Mouse (Mus musculus) liver, adult 2 months (tissue): ENCODE measurements around the gene Nkd1. TPM values are rescaled to one million over a fixed set of nuclear protein-coding genes. Genes with fewer than 3 reads are reported as not detected.

Experiments
- DNase-seq: peaks from one replicate; pipeline ENCODE4 v3.0.0-alpha.2; 2011; ENCODE audit warnings: low read depth, low spot score; ENCODE audit errors: extremely low read depth
- H3K27ac ChIP-seq: fragments of 200-500 bp; replicated peaks from 2 replicates; pipeline ENCODE4 v1.5.1; 2012; ENCODE audit warnings: low read depth, mild to moderate bottlenecking, control low read depth, inconsistent platforms, low read length; ENCODE audit not compliant: insufficient read depth
- H3K27me3 ChIP-seq: fragments of 200-500 bp; 2 replicates; pipeline ENCODE4 v1.6.1; 2012; ENCODE audit warnings: mild to moderate bottlenecking, moderate library complexity, low read length, inconsistent platforms; ENCODE audit not compliant: control insufficient read depth, insufficient read depth
- H3K36me3 ChIP-seq: fragments of 200-500 bp; 2 replicates; pipeline ENCODE4 v1.6.1; 2012; ENCODE audit warnings: low read length, inconsistent platforms; ENCODE audit not compliant: control insufficient read depth, insufficient read depth
- H3K4me1 ChIP-seq: fragments of 200-500 bp; 2 replicates; pipeline ENCODE4 v1.6.1; 2011; ENCODE audit warnings: low read length; ENCODE audit not compliant: control insufficient read depth, insufficient read depth
- H3K4me3 ChIP-seq: fragments of 200-500 bp; 2 replicates; pipeline ENCODE4 v1.5.1; 2011; ENCODE audit warnings: low read depth, mild to moderate bottlenecking, control low read depth, low read length, moderate library complexity; ENCODE audit not compliant: insufficient read depth
- H3K79me2 ChIP-seq: fragments of 200-500 bp; 2 replicates; pipeline ENCODE4 v1.6.1; 2012; ENCODE audit warnings: inconsistent platforms, mild to moderate bottlenecking, low read length, moderate library complexity; ENCODE audit not compliant: control insufficient read depth, insufficient read depth
- H3K9ac ChIP-seq: fragments of 200-500 bp; 2 replicates; pipeline ENCODE4 v1.6.1; 2012; ENCODE audit warnings: low read depth, mild to moderate bottlenecking, control low read depth, inconsistent platforms, low read length
- CTCF ChIP-seq: fragments of 200-500 bp; IDR thresholded peaks from 2 replicates; pipeline ENCODE4 v1.5.1; 2011; ENCODE audit warnings: low read depth, low read length, control low read depth
- POLR2A ChIP-seq: fragments of 200-500 bp; IDR thresholded peaks from 2 replicates; pipeline ENCODE4 v1.6.1; 2011; ENCODE audit warnings: low read length, control low read depth; ENCODE audit not compliant: insufficient read depth; ENCODE audit errors: extremely low read depth
- WGBS: fragments of 180-500 bp; shearing (Covaris S2); methylation state at CpG from one replicate; pipeline ENCODE4 v1.1.7; 2018; 5-methylcytosine and 5-hydroxymethylcytosine counted together
- polyA plus RNA-seq: library from polyadenylated mRNA; depleted of rRNA; stranded (reverse); fragments of >200 nt; gene quantifications from 2 replicates; pipeline ENCODE4 v1.2.3, GENCODE M21; 2012
- total RNA-seq: library from RNA; depleted of rRNA; stranded (reverse); fragments of >200 nt; gene quantifications from 2 replicates; pipeline ENCODE4 v1.2.3, GENCODE M21; 2014

The Nkd1 gene
- total and polyA plus RNA-seq, 2 experiments = 1.9 to 7.6 TPM

DNA sequence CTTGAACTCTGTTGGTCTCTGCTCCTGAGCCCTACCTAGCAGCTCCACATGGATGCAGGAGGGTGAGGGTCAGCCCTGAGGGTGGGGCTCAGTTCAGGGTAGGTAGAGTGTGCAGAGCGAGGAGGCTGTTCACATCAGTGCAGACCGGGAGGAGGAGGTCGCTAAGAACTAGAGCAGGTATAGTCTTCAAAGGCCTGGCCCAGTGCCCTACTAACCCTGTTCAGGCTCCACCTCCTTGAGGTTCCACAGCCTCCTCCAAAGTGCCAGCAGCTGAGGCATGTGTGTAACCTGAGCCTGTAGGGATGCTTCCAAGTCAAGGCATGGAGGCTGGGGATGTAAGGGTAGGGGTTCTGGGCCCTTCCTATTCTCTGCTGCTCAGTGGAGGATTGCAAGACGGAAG, 23.5 kb downstream of the Nkd1 start:
- DNase-seq = no peak
- no peaks in the 10 kb centered on the region for H3K4me1 ChIP-seq
- no peak overlapping the region for H3K9ac ChIP-seq
- 86% methylated on average over 4 of the region's 4 CpGs for WGBS
- H3K4me3 ChIP-seq = no peak overlapping the region
- H3K27ac ChIP-seq = no peak overlapping the region
- no peaks in the 10 kb centered on the region for H3K36me3 ChIP-seq
- no peaks in the 10 kb centered on the region for H3K79me2 ChIP-seq
- TF ChIP-seq POLR2A = no peak
- H3K27me3 ChIP-seq = no peaks in the 10 kb centered on the region

DNA sequence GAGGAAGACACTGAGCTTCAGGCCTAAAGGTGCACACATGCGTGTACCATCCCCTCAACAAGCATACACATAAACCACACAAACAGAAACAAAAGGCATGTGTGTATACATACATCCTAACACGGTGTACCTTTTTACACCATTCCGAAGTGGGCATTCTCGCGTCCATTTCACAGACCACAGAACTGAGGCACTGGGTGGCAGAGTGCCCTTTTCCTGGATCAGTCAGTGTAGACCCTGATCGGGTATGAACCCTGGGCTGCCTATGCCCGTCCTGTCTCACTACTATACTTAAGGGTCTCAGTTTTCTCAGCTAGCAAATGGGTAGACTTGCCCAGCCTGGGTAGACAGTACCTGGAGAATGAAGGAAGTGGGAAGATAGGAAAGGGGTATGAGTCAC, 24.3 kb downstream of the Nkd1 start:
- Histone ChIP-seq H3K27me3 (no peaks in the 10 kb centered on the region), H3K36me3 (no peaks in the 10 kb centered on the region), H3K9ac (no peak overlapping the region), H3K27ac (no peak overlapping the region), H3K79me2 (no peaks in the 10 kb centered on the region), H3K4me3 (no peak overlapping the region), H3K4me1 (no peaks in the 10 kb centered on the region)
- 96% methylated on average over 7 of the region's 7 CpGs for WGBS
- no peak for TF ChIP-seq CTCF
- no peak for TF ChIP-seq POLR2A
- DNase-seq = no peak

- H3K27me3 ChIP-seq = no peaks in the 10 kb centered on the region
- DNase-seq = no peak
- H3K79me2 ChIP-seq = no peaks in the 10 kb centered on the region
- 86% methylated on average over 18 of the region's 18 CpGs for WGBS
- no peaks in the 10 kb centered on the region for H3K4me1 ChIP-seq
- H3K9ac ChIP-seq = no peak overlapping the region
- no peak overlapping the region for H3K4me3 ChIP-seq
- H3K27ac ChIP-seq = no peak overlapping the region
- no peaks in the 10 kb centered on the region for H3K36me3 ChIP-seq
- TF ChIP-seq POLR2A (no peak), CTCF (no peak)
Observed at GRCm38 (mm10) chr8:88546032-88546732, 25.0 kb downstream of the Nkd1 start.

DNA sequence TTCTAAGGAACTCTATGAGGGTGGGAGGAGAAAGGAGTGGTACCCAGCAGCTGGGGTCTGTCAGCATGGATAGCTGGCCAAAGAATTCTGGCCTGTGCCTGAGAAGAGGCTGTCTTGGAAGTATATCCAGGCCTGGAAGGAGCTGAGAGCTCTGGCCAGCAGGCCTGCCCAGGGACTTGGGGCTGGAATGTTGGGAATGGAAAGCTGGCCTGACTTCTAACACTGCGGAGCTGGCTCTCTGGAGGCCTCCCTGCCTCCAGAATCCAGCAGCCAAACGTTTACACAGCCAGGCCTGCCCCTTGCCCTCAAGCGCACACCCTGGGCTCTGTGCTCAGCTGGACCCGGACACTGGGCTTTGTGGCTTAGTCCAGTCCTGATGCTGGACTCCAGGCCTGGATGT, 34.5 kb downstream of the Nkd1 start:
- no peak overlapping the region for H3K27ac ChIP-seq
- 37% methylated on average over 4 of the region's 4 CpGs for WGBS
- no peaks in the 10 kb centered on the region for H3K27me3 ChIP-seq
- H3K79me2 ChIP-seq = no peaks in the 10 kb centered on the region
- TF ChIP-seq POLR2A (no peak), CTCF (no peak)
- no peak overlapping the region for H3K4me3 ChIP-seq
- H3K4me1 ChIP-seq = peaks cover 3% of the 10 kb centered on the region; the same call in 1 of the 2 replicates
- DNase-seq = peak; percentile 63
- H3K36me3 ChIP-seq = no peaks in the 10 kb centered on the region
- no peak overlapping the region for H3K9ac ChIP-seq

GRCm38 (mm10) chr8:88559985-88560473, 38.9 kb downstream of the Nkd1 start:
- WGBS = 69% methylated on average over 6 of the region's 6 CpGs
- peaks cover 3% of the 10 kb centered on the region; the same call in 1 of the 2 replicates for H3K4me1 ChIP-seq
- H3K9ac ChIP-seq = no peak overlapping the region

DNA sequence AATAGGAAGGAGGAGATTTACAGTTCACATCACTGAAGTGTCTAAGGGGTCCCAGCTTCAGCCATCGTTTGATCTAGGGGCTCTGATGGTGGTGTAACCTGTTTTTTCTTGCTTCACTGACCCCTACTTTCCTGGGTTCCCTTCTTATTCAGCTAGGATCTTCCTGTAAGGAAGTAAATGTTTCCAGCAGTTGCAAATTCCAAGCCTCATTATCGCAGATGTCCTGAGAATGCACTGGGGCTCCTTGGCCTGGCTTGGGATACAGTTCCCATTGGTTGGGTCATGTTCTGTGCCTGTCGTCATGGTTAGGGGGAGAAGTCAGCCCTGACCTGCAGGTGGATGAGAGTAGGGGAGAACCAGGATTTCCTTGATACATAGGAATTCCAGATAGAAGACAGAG, 40.2 kb downstream of the Nkd1 start:
- no peak overlapping the region for H3K9ac ChIP-seq
- 66% methylated on average over 3 of the region's 3 CpGs for WGBS
- no peaks in the 10 kb centered on the region for H3K27me3 ChIP-seq
- H3K36me3 ChIP-seq = no peaks in the 10 kb centered on the region
- no peak overlapping the region for H3K4me3 ChIP-seq
- H3K4me1 ChIP-seq = peaks cover 6% of the 10 kb centered on the region; the same call in 1 of the 2 replicates
- H3K79me2 ChIP-seq = no peaks in the 10 kb centered on the region
- TF ChIP-seq CTCF (no peak), POLR2A (no peak)
- H3K27ac ChIP-seq = peak overlapping the region; percentile 25
- no peak for DNase-seq

More at GRCm38 (mm10) chr8:88559985-88560473, 38.9 kb downstream of the Nkd1 start:
- no peak for DNase-seq
- H3K27ac ChIP-seq = no peak overlapping the region; the same call in 1 of the 2 replicates
- H3K79me2 ChIP-seq = no peaks in the 10 kb centered on the region
- H3K4me3 ChIP-seq = no peak overlapping the region
- no peaks in the 10 kb centered on the region for H3K27me3 ChIP-seq
- no peak for TF ChIP-seq POLR2A
- TF ChIP-seq CTCF = no peak
- no peaks in the 10 kb centered on the region for H3K36me3 ChIP-seq
